Mouse (Mus musculus) kidney, postnatal 10 days (tissue): Measurements from ENCODE around the gene Isg20.
A peak's percentile ranks its signal among the peaks of the same experiment; 100 is the strongest.

Experiments used
- DNase-seq: peaks from one replicate; pipeline ENCODE4 v3.0.0; 2021; ENCODE audit warnings: mixed read lengths

The Isg20 gene

DNA sequence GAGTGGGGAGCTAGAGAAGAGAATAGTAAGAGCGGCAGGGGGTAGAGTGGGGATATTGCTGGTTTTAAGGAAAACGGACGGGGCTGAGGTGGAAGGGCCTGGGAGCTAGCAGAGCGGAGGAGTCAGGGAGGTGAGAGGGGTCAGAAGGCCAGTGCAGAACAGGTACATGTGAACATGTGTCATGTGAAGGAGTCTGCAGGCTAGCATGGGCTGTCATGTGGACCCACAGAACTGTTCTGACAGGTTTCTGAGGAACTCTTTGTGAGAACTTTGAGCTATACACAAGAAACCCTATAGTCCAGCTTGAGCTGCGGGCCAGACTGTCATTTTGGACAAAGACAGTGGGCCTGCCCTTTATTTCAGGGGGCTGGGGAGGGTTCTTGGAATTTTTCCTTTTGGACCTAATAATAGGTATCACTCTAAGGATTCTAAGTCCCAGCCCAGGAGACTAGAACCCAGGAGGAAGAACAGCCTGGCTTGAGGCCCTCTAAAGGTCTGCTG lies at the start of gene Isg20:
TSS of gene Isg20 (plus strand) at position 451 of the 501 bp plus-strand sequence.
- DNase-seq: no peak

GRCm38 (mm10) chr7:78863796-78864445 lies 49.3 kb upstream of the Isg20 start:
- DNase-seq: no peak

GRCm38 (mm10) chr7:78864446-78864802 lies 48.8 kb upstream of the Isg20 start:
- no peak for DNase-seq

DNA sequence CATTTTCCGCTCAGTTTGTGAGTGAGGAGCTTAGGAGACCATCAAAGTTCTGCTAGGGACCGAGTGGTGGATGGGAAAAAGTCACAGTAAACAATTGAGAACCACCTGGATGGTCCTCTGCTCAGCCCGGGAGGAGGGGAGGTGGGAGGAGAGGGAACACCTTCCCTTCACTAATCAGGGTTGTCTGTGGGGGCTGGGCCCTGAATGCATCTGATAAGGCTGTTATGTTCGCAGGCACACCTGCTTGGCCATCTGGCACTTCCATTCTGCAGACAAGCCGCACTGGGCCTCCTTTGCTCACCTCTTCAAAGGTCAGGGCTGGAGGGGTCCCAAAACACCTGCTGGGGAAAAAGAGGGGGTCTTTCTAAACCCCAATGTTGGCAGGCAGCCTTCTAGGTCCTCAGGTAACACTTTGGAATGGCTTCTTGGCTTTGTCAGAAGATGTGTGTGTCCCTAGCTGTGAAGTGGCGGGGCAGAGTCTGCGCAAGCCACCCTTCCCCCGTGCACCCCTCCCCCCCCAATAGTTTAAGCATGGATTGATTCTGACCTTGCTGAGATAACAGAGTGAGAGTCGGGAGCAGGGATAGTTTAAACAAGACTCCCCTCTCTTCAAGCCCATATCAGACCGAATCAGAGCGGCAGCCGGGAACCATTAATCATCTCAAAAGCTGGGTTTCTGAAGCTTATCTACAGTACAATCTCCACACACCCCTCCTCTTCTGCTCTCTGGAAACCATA lies 47.8 kb upstream of the Isg20 start:
- DNase-seq: no peak

GRCm38 (mm10) chr7:78868731-78869130 lies 44.5 kb upstream of the Isg20 start:
- no peak for DNase-seq

DNA sequence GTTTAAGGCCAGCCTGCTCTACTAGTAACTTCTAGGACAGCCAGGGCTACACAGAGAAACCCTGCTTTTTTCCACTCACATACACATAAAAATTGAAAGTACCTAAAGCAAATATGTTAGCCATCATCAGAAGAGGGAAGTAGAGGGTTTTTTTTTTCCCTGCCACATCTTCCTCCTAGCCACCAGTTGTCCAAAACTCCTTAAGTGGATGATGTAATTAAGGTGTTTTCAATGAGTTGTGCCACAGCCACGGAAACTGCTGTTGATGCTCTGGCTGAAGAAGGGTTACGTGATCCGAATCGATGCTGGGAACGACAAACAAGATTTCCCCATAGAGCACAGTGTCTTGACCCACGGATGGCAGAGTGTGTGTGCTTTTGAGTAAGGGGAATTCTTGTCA lies 40.9 kb upstream of the Isg20 start:
- no peak for DNase-seq

DNA sequence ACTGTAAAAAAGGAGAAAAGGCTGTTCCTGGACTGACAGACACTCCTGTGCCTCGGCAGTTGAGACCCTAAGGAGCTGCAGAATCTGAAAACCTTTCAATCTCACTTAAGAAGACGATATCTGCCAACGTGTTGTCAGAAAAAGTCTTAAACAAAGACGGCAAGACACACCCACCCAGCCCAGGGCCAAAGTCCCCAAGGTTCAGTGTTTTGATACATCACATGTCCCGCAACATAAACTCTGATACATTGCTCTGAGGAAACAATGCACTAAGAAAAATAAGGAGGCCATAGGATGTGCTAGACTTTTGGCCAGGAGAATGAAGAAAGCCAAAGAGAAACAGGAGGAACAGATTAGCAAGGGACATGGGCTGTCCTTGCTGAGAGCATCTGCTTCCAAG lies 40.4 kb upstream of the Isg20 start:
- no peak for DNase-seq

- no peak for DNase-seq
Observed at GRCm38 (mm10) chr7:78881607-78882468, 31.4 kb upstream of the Isg20 start.

DNA sequence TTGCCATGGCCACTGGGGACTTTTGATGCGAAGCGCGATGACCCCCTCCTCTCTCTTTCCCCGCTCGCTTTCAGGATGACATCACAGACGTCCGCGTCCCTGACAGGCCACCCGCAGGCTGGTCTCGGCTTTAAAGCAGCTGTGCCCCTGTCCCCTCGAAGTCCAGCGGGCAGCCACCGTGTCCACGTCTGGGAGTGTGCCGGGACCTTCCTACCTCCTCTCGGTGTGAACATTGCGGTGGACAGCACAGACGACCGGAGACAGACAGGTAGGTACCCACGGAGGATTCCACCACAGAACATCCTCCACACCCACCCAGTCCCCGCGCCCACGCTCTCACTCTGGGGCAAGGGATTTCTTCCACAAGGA lies 30.8 kb upstream of the Isg20 start:
- DNase-seq: no peak

DNA sequence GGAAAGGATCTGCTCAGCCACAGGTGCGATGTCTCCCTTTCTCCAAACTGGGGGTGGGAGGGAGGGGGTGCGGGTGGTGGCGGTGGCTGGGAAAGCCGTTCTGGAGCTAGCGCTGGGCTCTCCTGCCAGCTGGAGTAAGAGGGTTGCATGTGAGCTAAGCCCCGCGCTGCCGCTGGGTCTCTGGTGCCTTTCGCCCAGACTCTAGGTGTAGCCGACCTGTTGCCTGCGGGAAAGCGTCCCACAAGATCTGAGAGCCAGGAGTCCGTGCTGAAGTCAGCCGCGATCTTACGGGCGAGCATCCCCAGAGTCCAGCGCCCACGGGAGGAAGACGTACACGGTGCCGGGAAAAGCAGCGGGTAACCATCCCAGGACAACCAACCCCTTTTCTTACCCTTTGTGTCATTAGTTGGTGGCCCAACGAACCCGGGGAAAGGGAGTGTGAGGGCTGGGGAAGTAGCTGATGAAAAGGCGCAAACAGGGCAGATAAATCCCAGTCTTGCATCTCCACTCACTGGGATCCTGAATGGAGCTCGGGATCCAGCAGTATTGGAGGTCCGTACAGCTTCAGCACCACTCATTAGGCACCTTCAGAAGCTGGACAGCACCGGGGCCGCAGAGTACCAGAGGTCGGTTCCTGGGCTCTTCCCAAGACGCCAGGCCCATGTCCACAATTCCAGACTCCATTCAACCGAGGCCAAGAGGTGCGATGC lies 30.1 kb upstream of the Isg20 start:
- no peak for DNase-seq

DNA sequence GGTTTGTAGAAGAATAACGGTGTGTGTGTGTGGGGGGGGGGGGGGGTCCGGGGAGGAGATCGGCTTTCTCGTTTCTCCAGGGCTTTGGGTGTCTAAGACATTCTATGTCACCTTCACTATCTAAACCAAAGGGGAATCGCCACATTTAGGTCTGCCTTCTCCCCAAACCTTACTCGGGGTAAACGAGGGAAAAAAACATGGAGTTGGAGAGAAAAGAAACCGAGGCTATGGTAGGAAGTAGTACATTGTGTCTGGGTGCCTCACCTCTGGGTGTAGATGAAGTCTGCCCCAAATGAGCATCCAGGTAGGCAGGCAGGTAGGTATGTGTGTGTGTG lies 29.5 kb upstream of the Isg20 start:
- DNase-seq: no peak

- DNase-seq: no peak
Observed at GRCm38 (mm10) chr7:78884139-78884538, 29.1 kb upstream of the Isg20 start.

GRCm38 (mm10) chr7:78885404-78885803 lies 27.8 kb upstream of the Isg20 start:
- DNase-seq: no peak

DNA sequence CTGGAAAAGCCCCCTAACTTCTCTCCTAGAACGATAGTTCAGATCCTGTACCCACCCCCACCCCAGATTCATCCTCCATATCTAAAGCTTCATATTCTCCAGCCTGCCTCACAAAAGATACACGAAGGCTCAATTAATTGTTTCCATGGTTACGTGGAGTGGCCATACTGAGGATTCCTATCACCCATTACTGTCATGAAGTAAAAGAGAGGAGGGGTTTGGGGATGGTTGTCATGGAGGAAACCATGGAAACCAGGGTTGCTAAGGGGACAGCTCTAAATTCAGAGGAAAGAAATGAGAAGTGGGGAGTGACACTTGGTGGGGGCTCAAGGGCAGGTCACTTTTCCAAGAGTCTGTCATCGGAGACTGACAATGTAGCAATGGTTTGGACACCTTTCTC lies 26.7 kb upstream of the Isg20 start:
- no peak for DNase-seq

- no peak for DNase-seq
Observed at GRCm38 (mm10) chr7:78887431-78887842, 25.8 kb upstream of the Isg20 start.

DNA sequence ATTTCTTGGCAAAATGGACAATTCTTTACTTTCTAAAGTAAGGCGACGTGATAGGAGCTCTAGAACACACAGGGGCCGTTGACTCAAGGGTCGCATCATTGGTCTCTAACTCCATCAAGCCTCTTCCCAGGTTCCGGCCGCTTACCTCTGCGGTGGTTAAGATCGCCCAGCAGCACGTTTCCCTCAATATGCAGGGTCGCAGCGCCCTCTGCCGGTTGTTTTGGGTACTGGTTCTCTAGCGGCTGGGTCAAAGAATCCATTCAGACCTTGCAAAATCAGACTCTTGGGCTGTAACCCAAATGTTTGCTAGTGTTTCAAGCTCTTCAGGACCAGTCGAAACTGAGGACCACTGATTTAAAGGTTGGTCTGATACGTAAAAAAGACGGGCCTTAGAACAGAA lies 22.6 kb upstream of the Isg20 start:
- DNase-seq: peak; percentile 92

DNA sequence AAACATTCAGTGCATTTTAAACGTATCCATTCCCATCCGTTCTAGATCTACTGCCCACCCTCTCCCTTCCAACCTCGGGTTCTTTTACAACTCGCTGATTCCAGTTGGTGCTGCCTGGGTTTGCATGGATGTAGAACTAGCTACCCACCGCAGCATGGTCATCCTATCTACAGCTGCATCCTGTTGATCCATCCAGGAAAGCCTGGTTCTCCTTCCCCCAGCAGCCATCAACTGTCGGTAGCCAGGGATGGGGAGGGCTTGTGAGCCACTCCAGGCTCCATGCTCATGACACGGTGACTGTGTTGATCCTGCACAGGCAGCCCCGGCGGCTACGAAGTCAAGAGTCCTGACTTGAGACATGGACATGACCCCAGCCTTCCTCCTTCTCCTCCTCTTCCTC lies 19.3 kb upstream of the Isg20 start:
- DNase-seq: peak; percentile 8

DNA sequence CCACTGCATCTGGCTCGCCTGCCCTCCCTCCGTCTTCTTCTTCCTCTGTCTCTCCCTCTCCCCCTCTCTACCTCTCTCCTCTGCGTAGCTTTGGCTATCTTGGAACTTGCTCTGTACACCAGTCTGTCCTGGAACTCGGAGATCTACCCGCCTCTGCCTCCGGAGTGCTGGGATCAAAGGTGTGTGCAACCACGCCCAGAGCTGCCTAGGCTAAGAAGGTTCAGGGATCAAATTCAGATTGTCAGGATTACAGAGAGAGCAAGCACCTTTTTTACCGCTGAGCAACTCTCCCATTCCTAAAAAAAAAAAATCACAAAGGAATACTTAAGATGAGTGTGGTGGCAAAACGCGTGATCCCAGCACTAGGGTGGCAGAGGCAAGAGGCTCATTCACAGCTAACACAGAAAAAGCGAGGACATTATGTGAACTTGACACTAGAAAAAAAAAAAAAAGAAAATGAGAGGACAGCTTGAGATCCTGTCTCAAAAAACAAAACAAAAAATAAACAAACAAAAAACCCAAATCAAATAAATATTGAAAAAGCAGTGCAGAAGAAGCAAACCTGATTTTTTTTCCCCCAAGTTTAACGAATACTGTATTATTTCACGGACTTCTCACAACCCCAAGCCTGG lies 18.1 kb upstream of the Isg20 start:
- no peak for DNase-seq

DNA sequence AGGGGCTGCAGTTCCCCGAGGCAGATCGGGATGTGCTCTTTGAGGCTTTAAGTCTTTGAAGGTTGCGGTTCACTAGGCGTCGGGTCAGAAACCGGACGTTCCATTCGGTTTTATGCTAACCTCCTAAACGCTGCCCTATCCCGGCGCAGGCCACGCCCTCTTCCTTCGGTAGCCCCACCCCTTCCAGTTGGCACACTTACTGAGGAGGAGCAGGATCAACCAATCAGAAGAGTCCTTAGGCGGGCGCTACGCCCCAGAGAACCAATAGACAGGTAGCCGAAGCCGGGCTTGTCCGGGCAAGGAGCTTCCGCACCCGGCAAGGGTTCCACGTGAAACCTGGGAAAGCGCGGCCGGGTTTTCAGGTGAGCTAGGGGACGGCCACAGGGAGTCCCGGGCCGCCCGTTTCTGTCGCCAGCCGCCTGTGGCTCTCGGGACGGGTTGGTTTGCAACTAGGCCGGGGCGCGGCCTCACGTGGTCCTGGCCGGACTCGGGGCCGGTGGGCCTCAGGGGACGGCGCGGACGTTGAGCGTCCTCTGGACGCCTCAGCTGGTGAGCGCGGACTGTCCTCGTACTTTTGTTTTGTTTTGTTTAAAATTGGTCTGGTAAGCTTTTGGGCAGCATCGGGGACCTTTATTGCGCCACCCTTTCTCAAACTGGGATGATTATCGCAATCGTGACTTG lies 17.4 kb upstream of the Isg20 start, which contains the start of gene Aen:
TSS of gene Aen (plus strand) at position 202 of the 681 bp plus-strand sequence.
- peak; percentile 100 for DNase-seq

DNA sequence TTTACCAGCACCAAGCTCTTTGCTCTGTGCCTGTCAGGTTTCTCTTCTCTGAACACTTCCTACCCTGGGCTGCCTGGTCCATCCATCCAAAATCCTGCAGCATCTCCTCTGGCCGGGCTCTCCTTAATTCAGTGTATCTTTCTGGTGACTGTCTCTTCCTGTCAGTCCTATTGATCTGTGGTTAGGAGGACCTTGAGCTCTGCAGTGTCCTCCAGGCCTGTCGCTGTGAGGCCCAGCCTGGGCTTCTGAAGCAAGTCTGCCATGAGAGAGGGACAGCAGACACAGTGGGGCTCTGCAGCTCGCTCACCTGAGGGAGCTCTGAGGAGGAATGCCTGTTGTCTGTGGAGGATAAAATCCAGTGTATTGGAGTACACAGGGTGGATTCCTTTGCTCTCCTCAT lies 15.7 kb upstream of the Isg20 start:
- no peak for DNase-seq

GRCm38 (mm10) chr7:78903174-78903870 lies 9.9 kb upstream of the Isg20 start:
- no peak for DNase-seq
